Mouse (Mus musculus) lung, postnatal 0 days (tissue): ENCODE data around the gene Mlycd.

ENCODE experiments used
- CTCF ChIP-seq: IDR thresholded peaks from 2 replicates; pipeline ENCODE4 v1.5.1; 2016; ENCODE audit warnings: antibody characterized with exemption, mild to moderate bottlenecking
- EP300 ChIP-seq: IDR thresholded peaks from 2 replicates; pipeline ENCODE4 v1.6.1; 2016; ENCODE audit warnings: antibody characterized with exemption, mild to moderate bottlenecking, control low read depth

DNA sequence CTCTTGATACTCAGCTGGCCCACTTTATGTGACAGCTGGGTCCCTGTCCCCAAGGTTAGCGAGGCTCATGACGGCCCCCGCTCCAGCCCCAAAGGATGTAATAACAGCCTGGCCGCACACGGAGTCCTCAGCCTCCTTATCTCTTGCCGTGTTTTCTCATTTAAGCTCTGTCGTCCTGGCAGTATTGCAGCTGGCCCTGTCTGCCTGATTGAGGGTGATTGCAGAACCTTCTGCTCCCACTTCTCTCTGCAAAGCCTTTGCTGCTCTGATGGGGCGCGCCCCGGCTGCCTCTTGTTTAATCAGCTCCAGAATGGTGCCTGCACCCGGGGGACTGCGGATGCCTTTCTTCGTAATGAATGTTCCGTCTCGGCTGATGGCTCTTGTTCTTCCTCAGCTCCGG is 65.0 kb downstream of the Mlycd start:
- TF ChIP-seq CTCF (no peak), EP300 (no peak)
